Mouse (Mus musculus) splenic B cell, adult 2 months (primary cell): ENCODE results near the gene Tjp2.

ENCODE experiments used
- DNase-seq: peaks from one replicate; pipeline ENCODE4 v3.0.0-alpha.2; 2011; ENCODE audit warnings: low read depth, low spot score
- H3K27me3 ChIP-seq: 2 replicates; pipeline ENCODE4 v1.6.1; 2012; ENCODE audit warnings: mild to moderate bottlenecking, low read length, moderate library complexity, mixed read lengths; ENCODE audit not compliant: control insufficient read depth, poor library complexity, insufficient read depth, severe bottlenecking
- H3K36me3 ChIP-seq: 2 replicates; pipeline ENCODE4 v1.6.1; 2012; ENCODE audit warnings: mild to moderate bottlenecking, low read length, moderate library complexity, mixed read lengths; ENCODE audit not compliant: control insufficient read depth, poor library complexity, insufficient read depth, severe bottlenecking

Gene Tjp2

DNA sequence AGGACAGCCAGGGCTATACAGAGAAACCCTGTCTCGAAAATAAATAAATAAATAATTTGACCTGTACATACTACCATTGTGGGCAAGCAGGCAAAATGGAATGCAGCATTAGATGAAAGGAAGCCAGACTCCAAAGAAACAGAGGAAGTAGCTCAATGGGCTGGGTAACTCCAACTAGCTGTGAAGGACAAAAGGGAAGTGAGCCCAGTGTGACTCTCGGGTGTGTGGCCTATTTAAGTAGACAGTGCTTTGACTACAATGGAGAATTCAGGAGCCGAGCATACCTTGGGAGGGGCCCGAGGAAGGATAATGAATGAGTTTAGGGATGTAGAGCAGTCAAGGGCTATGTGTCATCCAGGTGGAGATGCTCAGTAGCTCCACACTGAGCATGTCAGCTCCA lies 48.1 kb downstream of the Tjp2 start:
- DNase-seq, result peak; percentile 57
- Histone ChIP-seq H3K27me3 (no peaks in the 10 kb centered on the region), H3K36me3 (no peaks in the 10 kb centered on the region)

DNA sequence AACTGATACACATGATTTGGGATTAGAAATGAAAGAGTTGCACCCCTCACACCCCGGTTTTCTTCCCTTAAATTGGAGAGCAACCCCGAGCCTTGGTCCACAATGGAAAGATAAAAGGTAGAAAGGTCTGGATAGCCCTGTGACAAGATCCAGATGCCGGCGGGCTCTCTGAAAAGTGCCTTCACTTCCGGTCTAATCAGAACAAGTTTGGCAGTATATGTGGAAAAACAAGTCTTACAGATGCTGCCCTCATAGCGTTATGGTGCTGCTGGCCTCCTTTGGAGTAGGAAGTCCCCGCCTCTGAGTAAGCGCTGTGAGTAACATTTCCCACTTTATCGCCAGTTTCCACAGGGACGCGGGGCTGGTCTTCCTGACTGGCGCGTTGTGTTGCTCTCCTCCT lies 49.9 kb downstream of the Tjp2 start:
- Histone ChIP-seq H3K36me3 (no peaks in the 10 kb centered on the region), H3K27me3 (no peaks in the 10 kb centered on the region)
- no peak for DNase-seq

DNA sequence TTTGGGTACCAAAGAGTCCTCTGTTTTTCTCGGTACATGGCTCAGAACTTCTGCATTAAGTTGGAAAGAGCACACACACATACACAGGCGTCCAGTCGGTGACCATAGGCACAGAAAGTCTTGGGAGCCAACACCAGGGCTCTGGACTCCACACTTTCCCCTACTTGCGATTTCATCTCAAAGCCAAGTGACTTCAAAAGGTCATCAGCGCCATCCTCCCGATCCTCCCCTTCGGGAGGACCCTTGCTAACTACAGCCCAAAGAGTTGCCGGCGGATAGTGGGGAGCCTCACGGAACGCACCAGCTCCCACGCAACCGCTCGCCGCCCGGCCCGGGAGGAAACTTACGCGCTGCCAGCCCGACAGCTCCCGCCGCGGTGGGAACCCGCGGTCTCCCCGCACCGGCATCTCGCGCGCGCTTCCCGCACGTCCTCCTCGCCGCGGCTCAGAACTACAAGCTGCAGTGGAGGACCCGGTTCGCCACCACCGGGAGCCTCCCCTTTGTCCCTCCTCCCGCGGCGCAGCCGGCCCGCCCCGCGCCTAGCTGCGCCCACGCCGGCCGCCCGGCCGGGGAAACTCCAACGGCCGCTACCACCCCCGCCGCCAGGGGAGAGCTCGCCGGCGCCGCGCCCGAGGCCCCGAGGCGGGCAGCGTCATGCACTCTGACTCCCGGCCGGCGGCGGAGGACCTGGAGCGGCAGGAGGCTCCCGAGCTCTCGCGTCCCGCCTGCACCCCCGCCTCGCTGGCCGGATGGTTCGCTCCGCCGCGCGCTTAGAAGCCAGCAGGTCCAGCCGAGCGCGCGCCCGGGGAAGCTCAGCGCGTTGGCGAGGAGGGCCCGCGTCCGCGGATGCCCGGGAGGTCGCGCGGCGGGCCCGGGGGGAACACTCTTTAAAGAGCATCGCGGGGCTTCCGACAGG lies 51.0 kb downstream of the Tjp2 start:
- no peaks in the 10 kb centered on the region for H3K27me3 ChIP-seq
- peak; percentile 57 for DNase-seq
- H3K36me3 ChIP-seq, result no peaks in the 10 kb centered on the region

DNA sequence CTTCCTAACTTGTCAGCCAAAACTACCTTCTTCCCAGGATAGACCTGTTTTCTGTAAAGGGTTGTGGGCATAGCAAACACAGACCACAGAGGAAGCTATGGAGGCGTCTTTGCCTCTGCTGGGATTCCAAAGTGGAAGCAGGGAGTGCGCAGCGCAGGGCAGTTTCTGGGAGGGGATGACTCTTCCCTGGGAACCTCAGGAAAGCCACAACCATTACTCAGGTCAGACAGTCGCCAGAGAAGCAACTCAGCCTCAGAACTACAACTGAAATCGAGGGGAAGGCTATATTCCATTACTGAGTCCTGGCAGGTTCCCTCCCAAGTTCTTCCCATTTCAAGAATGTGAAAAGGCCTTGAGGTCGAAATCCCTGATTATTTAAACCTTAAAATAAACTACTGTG lies 51.8 kb downstream of the Tjp2 start:
- Histone ChIP-seq H3K27me3 (no peaks in the 10 kb centered on the region), H3K36me3 (no peaks in the 10 kb centered on the region)
- DNase-seq, result no peak

DNA sequence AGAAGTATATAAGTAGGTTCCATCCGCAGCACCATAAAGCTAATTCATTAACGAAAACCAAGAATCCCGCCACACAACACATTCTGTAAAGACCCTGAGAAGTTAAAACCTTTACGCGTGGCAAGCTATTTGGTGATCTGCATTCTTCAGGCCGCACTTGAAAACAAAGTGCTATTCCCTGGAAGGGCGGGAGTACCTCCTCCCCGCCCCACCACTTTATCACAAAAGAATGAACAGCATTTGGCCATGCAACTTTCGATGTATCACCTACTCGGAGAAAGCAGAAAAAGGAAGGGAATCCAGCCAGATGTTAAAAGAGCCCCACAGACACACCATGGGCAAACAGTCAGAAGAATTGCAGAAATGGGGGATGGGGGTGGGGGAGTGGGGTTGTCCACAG lies 56.3 kb downstream of the Tjp2 start:
- H3K27me3 ChIP-seq, result no peaks in the 10 kb centered on the region
- no peak for DNase-seq
- no peaks in the 10 kb centered on the region for H3K36me3 ChIP-seq

DNA sequence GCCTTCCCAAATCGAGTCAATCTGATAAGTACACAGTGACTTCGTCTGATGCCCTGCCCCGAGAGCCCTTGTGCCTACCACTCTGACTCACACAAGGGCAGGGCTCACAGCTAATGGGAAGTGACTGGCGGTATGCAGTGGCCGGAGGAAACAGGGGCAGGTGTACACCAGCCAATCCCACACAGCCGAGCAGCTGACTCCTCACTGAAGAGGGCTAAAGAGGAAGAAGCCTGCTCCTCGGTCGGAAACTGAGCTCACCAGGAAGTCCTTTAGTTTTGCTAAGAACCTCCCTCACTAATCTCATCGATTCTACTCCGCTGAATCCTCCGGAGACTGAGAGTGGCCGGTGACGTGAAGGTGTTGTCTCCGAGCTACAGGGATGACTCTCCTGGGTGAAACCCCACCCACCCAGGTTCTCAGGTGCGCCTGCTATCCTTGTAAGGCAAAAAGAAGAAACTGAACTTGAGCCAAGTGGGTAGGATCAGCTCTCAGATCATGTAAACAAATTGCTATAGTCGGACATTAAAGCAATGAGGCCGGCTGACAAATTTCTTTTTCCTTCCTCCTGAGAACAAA lies 58.2 kb downstream of the Tjp2 start:
- peak; percentile 80 for DNase-seq
- Histone ChIP-seq H3K27me3 (no peaks in the 10 kb centered on the region), H3K36me3 (no peaks in the 10 kb centered on the region)

DNA sequence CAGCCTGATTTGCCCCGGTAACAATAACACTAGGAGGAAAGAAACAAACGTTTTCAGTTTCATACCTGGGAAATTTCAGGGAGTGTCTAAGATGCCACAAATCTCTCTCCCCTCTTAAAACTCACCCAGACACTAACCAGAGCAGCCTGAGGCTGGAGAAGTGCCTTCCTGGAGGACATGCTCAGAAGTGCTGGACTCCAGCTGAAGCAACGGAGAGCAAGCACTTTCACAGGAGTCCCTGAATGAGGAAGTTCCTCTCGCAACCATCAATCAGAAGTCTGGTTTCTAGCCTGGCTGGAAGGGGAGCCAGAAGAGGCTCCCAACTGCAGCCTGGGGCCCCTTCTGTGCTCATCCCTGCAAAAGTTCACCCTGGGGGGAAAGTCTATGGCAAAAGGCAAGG lies 60.9 kb downstream of the Tjp2 start:
- H3K36me3 ChIP-seq, result no peaks in the 10 kb centered on the region
- DNase-seq, result peak; percentile 38
- H3K27me3 ChIP-seq, result no peaks in the 10 kb centered on the region

DNA sequence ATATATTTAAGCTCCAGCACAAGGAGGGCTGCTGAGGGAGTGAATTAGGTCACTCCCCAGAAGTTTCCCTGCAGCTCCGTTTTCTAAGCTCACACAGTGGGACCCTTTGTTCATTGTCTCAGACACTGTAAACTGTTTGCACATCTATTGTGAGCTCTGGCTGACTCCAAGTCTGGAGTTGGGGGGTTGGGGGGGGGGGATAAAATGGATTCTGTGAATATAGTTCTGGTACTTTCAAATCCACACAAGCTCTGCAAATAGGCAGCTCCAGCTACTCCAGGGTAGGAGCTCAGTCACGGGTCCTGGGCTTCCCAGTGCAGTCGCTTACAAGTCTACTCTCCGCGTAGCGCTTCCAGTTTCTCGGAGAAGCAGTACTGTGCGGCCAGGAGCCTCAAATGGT lies 64.4 kb downstream of the Tjp2 start:
- no peak for DNase-seq
- Histone ChIP-seq H3K27me3 (no peaks in the 10 kb centered on the region), H3K36me3 (no peaks in the 10 kb centered on the region)

DNA sequence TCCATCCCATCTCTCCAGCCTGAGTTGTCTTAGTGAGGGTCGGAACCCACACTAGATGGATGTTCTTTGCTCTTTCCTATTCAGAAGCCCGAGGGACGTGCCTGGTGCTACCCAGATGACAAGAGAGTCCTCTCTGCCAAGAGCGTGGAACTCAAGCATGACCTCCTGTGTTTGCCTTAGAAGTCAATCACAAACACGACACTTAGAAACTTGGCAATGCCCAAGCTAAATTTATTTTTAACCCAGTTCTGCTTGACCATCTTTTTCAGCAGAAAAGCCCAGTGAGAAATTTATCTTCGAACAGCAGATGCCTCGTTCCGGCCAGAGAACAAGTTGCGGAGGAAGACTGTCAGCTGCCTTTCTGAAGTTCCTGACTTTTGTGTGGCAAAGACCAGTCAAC lies 65.1 kb downstream of the Tjp2 start:
- Histone ChIP-seq H3K36me3 (no peaks in the 10 kb centered on the region), H3K27me3 (no peaks in the 10 kb centered on the region)
- DNase-seq, result no peak

DNA sequence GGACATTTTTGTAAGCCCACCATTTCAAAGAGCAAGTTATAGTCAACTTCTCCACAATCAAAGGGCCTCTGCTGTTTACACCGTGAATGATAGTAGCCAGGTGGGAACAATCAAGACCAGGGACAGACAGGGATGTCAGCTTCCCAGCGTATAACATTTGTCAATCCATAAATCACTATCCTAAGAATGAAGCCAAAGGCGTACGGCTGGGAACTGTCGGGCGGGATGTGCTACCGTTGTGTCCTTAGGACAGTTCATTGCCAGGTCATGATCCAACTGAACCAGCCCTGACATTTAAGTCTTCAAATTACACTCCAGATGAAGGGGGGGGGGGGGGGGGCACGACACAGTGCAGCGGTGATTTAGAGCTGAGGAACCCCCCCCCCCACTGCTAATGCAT lies 65.5 kb downstream of the Tjp2 start:
- H3K36me3 ChIP-seq, result no peaks in the 10 kb centered on the region
- H3K27me3 ChIP-seq, result no peaks in the 10 kb centered on the region
- no peak for DNase-seq

DNA sequence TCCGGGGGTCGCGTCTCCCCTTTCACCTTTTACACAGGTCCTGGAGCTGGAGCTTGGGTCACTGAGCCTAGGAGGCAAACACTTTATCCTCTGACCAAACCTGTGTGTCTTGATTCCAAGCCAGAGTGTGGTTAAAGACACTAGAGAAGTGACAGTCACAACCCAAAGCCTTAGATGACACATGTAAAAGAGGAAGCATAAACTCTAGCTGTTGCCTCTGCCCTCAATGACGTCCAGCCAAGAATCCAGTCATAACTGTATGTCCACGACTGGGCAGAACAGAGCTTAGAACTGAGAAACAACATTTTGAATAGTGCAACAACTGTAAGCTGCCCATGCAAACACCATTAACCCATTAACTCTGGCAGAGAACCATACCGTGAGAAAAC lies 68.8 kb downstream of the Tjp2 start:
- H3K27me3 ChIP-seq, result no peaks in the 10 kb centered on the region
- no peaks in the 10 kb centered on the region for H3K36me3 ChIP-seq
- no peak for DNase-seq

DNA sequence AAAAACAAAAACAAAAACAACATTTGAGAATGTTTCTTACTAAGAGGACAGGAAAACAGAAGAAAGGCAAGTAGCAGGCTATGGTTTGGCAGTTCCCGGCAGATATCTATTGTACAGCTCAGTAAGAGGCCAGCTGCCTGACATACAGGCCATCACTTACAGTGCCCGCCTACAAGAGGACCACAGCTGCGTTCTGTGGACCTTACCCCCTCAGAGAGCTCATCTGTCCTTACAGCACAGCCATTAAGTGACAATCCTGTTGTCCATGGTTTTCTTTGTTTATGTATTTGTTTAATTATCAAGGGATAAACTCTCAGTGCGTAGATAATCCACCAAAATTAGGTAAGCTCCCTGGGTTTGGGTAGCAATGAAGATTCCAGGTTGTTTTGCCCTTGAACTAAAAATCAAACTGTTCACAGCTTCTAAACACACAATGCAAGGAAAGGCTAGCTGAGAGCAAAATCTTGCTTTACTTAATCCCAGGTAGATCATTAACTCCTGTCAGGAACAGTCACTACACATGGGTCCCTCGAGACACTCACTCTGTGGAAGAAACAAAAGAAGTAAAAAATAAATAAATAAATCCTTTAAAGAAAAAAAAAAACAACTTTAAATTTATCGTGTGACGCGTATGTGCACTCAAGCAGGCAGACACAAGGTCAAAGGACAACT lies 69.3 kb downstream of the Tjp2 start:
- Histone ChIP-seq H3K27me3 (no peaks in the 10 kb centered on the region), H3K36me3 (no peaks in the 10 kb centered on the region)
- no peak for DNase-seq

DNA sequence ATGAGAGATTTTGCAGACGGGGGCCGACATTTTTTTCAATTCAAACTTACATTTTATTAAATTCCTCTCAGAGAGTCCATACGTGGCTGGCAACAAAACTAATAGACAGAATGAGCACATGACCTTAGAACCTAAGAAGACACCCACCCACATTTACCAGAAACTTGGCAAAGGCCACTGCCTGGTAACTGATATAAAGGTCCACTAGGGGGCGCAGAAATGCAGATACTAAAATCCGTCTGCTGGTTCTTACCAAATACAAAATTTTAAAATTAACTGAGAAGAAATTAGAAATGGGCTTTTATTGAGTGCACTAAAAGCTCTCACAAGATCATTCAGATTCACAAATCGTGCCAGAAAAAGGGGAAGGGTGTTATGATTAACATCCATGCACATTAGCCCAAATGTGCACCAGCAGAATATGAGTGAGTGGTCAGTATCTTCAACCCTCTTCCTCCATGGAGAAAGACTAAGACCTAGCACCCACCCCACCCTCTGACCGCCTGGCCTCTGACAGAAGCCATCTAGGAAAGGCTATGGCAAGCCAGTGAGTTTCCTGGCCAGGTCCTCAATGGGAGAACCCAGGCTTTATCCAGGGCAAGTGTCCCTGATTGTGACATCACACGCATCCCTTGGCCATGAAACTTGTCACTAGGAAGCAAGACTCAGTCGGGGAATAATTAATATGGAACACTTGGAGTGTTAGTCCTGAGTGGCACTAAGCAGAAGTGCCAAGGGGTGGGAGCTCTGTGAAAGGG lies 71.4 kb downstream of the Tjp2 start:
- Histone ChIP-seq H3K36me3 (no peaks in the 10 kb centered on the region), H3K27me3 (no peaks in the 10 kb centered on the region)
- peak; percentile 68 for DNase-seq

DNA sequence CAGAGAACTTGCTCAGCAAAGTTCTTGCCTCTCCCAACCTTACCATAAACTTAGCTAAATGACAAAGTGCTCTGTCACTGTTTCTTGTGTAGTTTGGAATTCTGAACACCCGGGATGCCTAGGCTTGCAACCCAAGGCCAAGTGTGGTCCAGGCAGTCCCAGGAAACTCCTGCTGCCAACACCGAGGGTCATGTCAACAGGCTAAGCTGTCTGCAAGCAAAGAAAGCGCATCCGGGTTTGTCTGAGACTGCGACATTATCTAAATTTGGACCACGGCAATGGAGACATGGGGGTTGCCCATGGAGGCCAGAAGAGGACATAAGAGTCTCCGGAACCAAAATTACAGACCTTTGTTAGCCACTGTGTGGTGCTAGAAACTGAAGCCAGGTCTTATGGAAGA lies 80.8 kb downstream of the Tjp2 start:
- Histone ChIP-seq H3K27me3 (no peaks in the 10 kb centered on the region), H3K36me3 (no peaks in the 10 kb centered on the region)
- DNase-seq, result no peak

DNA sequence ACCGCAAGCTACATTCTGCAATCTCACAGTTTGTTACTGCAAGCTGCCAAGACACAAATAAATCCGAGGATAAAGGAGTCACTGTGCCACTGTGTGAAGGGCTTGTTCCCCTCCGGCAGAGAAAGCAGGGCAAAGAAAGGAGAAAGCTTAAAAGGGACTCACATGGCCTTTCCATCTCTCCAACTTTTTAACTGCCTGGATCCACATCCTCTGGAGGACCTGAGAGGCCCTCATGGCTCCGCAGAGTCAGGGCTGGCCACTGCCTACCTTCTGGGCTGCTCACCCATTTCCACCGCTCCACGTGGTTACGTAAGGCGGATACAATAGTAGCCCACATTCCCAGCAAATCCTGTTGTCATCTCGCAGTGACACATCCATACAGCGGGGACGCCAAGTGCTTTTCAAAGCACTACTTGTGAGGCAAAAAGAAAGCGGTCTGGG lies 82.2 kb downstream of the Tjp2 start:
- H3K27me3 ChIP-seq, result no peaks in the 10 kb centered on the region
- H3K36me3 ChIP-seq, result no peaks in the 10 kb centered on the region
- no peak for DNase-seq
